Mouse (Mus musculus): ENCODE data around the gene Ddo. TPM values are rescaled to one million over a fixed set of nuclear protein-coding genes. Genes with fewer than 3 reads are reported as not detected.
A peak's percentile ranks its signal among the peaks of the same experiment; 100 is the strongest.

Ddo gene
- total RNA-seq (2021) = 10 to 100 TPM; 10.2 to 25.2 TPM
- long read RNA-seq, experiment 1, transcript Ddo-201 (5 exons, 3,000 nt) = major isoform, 15 of 20 reads
- long read RNA-seq, experiment 1, partial matches to known transcripts = 2 of 20 reads
- long read RNA-seq, experiment 1, other reads (novel, unspliced or antisense) = 2 of 20 reads
- long read RNA-seq, experiment 2, transcript Ddo-201 (5 exons, 3,000 nt) = major isoform, 12 of 20 reads
- long read RNA-seq, experiment 2, partial matches to known transcripts = 4 of 20 reads
- long read RNA-seq, experiment 2, other reads (novel, unspliced or antisense) = 2 of 20 reads

GRCm38 (mm10) chr10:40629656-40630311, at the start of gene Ddo:
Gene Ddo, plus strand, starts transcription at chr10:40630011.
- no peak for DNase-seq (ENCODE audit: low spot score in 2 of 2)

- DNase-seq (ENCODE audit: low spot score in 2 of 2) = no peak
These were observed 46.1 kb upstream of the Ddo start for GRCm38 (mm10) chr10:40583584-40584255.

GRCm38 (mm10) chr10:40592186-40592585, 37.6 kb upstream of the Ddo start:
- DNase-seq (ENCODE audit: low spot score in 2 of 2) = no peak

GRCm38 (mm10) chr10:40597177-40597576, 32.6 kb upstream of the Ddo start:
- peak; percentile 4 to 22 for DNase-seq (ENCODE audit: low spot score in 2 of 2)

- DNase-seq (ENCODE audit: low spot score in 2 of 2) = no peak
These were observed 25.0 kb upstream of the Ddo start for GRCm38 (mm10) chr10:40604706-40605394.

GRCm38 (mm10) chr10:40617973-40618372, 11.8 kb upstream of the Ddo start:
- no peak for DNase-seq (ENCODE audit: low spot score in 2 of 2)

- no peak for DNase-seq (ENCODE audit: low spot score in 2 of 2)
These were observed 10.1 kb upstream of the Ddo start for GRCm38 (mm10) chr10:40619760-40620159.

GRCm38 (mm10) chr10:40629140-40629539, 671 bp upstream of the Ddo start:
- DNase-seq (ENCODE audit: low spot score in 2 of 2) = no peak

GRCm38 (mm10) chr10:40630457-40630856, 646 bp downstream of the Ddo start:
- DNase-seq (ENCODE audit: low spot score in 2 of 2) = no peak

- no peak for DNase-seq (ENCODE audit: low spot score in 2 of 2)
These were observed 1.1 kb downstream of the Ddo start for GRCm38 (mm10) chr10:40630961-40631360.

GRCm38 (mm10) chr10:40632087-40632486, 2.3 kb downstream of the Ddo start:
- no peak for DNase-seq (ENCODE audit: low spot score in 2 of 2)

GRCm38 (mm10) chr10:40637331-40637730, 7.5 kb downstream of the Ddo start:
- DNase-seq (ENCODE audit: low spot score in 2 of 2) = no peak

GRCm38 (mm10) chr10:40638276-40638675, 8.5 kb downstream of the Ddo start:
- DNase-seq (ENCODE audit: low spot score in 2 of 2) = no peak

GRCm38 (mm10) chr10:40638823-40639819, 9.3 kb downstream of the Ddo start:
- DNase-seq (ENCODE audit: low spot score in 2 of 2) = no peak

- DNase-seq (ENCODE audit: low spot score in 2 of 2) = no peak
These were observed 10.6 kb downstream of the Ddo start for GRCm38 (mm10) chr10:40640406-40640805.

- no peak for DNase-seq (ENCODE audit: low spot score in 2 of 2)
These were observed 12.1 kb downstream of the Ddo start for GRCm38 (mm10) chr10:40641901-40642300.

- DNase-seq (ENCODE audit: low spot score in 2 of 2) = no peak
These were observed 13.3 kb downstream of the Ddo start for GRCm38 (mm10) chr10:40643126-40643525.

GRCm38 (mm10) chr10:40644456-40644855, 14.6 kb downstream of the Ddo start:
- DNase-seq (ENCODE audit: low spot score in 2 of 2) = no peak

GRCm38 (mm10) chr10:40645346-40645745, 15.5 kb downstream of the Ddo start:
- no peak for DNase-seq (ENCODE audit: low spot score in 2 of 2)

GRCm38 (mm10) chr10:40648776-40649175, 19.0 kb downstream of the Ddo start:
- DNase-seq (ENCODE audit: low spot score in 2 of 2) = no peak
